Mouse (Mus musculus) brain, embryonic 14.5 days (tissue): ENCODE results near the gene Vgll2.

ENCODE experiments used
- CTCF ChIP-seq: fragments of 200-500 bp; IDR thresholded peaks from 2 replicates; pipeline ENCODE4 v1.5.1; 2012; ENCODE audit warnings: inconsistent platforms, mild to moderate bottlenecking, moderate library complexity, borderline replicate concordance; ENCODE audit not compliant: insufficient read depth, insufficient read length; ENCODE audit errors: extremely low read depth
- POLR2A ChIP-seq: fragments of 200-500 bp; IDR thresholded peaks from 2 replicates; pipeline ENCODE4 v1.6.1; 2012; ENCODE audit warnings: mild to moderate bottlenecking, inconsistent platforms, borderline replicate concordance; ENCODE audit not compliant: poor library complexity, insufficient read depth, insufficient read length, severe bottlenecking; ENCODE audit errors: extremely low read depth

- TF ChIP-seq CTCF (no peak), POLR2A (no peak)
Observed at GRCm38 (mm10) chr10:52048287-52048686, 26.0 kb downstream of the Vgll2 start.
